Comparison of ENCODE assay signal across 9 mouse cellular contexts in the genomic region with DNA sequence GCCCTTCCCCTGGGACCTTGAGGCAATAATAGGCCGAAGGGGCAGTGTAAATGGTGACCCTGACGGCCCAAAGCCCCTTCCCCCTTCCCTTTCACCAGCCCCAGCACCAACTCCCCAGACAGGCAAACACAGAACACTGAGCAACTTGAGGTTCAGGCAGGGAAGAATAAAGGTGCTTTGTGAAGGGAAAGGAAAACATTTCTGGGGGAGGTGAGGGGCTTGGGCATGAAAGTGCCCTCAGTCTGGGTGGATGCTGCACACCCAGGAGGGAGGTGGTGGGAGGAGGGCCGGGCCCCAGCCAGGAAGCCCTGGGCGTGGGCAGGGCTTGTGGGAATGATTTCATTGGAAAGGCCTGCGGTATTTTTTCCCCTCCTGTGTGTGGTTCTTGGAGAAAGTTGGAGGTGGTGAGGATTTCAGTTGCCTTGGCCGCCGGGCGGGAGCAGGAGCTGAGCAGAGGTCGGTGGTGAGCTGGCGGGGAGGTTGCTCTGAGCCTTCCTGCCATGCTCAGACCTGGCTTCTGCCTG. TPM values are rescaled to one million over a fixed set of nuclear protein-coding genes. Genes with fewer than 3 reads are reported as not detected.
DNase-seq lines count a peak whose midpoint lies in the region; ATAC-seq and TF ChIP-seq lines count a peak whose summit lies in the region.
"Had no signal": no experiment of that assay in that cellular context is flagged by ENCODE, and none has a peak within 500 bp of the region (broad histone marks: within the 10 kb centered on the region; RNA-seq: fewer than 3 reads in every experiment).

No protein-coding gene starts in this region.

- H3K9ac ChIP-seq in midbrain, embryonic 11.5 days (ENCODE audit: low read length), result no peak overlapping the region
- H3K9ac ChIP-seq in midbrain, embryonic 15.5 days, result no peak overlapping the region
- peak overlapping the region; percentile 50 for H3K9ac ChIP-seq in embryonic facial prominence, embryonic 11.5 days (replicated peaks; ENCODE audit: low read length)
- peak overlapping the region; percentile 67 for H3K9ac ChIP-seq in heart, embryonic 13.5 days
- no peak overlapping the region for H3K9ac ChIP-seq in lung, postnatal 0 days (replicated peaks; ENCODE audit: low read depth)
- H3K9ac ChIP-seq: liver, embryonic 14.5 days had no signal

- WGBS in midbrain, embryonic 11.5 days, result 67% methylated on average over 10 of the region's 10 CpGs
- 54% methylated on average over 10 of the region's 10 CpGs for WGBS in midbrain, embryonic 15.5 days
- 17% methylated on average over 10 of the region's 10 CpGs for WGBS in embryonic facial prominence, embryonic 11.5 days
- 45% methylated on average over 10 of the region's 10 CpGs for WGBS in heart, embryonic 13.5 days
- WGBS in lung, postnatal 0 days, result 38% methylated on average over 10 of the region's 10 CpGs
- WGBS in cerebellum, adult 2 months, result 79% methylated on average over 10 of the region's 10 CpGs

- DNase-seq in midbrain, embryonic 11.5 days (ENCODE audit: low spot score, missing footprints), result no peak
- peak; percentile 79 for DNase-seq in embryonic facial prominence, embryonic 11.5 days (ENCODE audit: low spot score)
- peak; percentile 44 for DNase-seq in lung, postnatal 0 days (ENCODE audit: low spot score)
- DNase-seq in cerebellum, adult 2 months, result no peak
- no peak for DNase-seq in T-cell, adult 2 months (ENCODE audit: low spot score)
- DNase-seq in retina, embryonic 14.5 days (ENCODE audit: low spot score), result no peak

- H3K36me3 ChIP-seq in midbrain, embryonic 11.5 days (ENCODE audit: control insufficient read depth, insufficient read depth, low read length), result no peaks in the 10 kb centered on the region
- peaks cover 3% of the 10 kb centered on the region; the same call in 1 of the 2 replicates for H3K36me3 ChIP-seq in midbrain, embryonic 15.5 days (replicated peaks)
- H3K36me3 ChIP-seq in embryonic facial prominence, embryonic 11.5 days (replicated peaks; ENCODE audit: control insufficient read depth, insufficient read depth, low read depth, low read length), result no peaks in the 10 kb centered on the region; the same call in 1 of the 2 replicates
- H3K36me3 ChIP-seq in heart, embryonic 13.5 days, result peaks cover 23% of the 10 kb centered on the region
- peaks cover under 1% of the 10 kb centered on the region; the same call in 1 of the 2 replicates for H3K36me3 ChIP-seq in lung, postnatal 0 days (ENCODE audit: insufficient read depth, low read length)

- no peaks in the 10 kb centered on the region for H3K27me3 ChIP-seq in midbrain, embryonic 11.5 days (ENCODE audit: control insufficient read depth, insufficient read depth, low read length)
- H3K27me3 ChIP-seq in midbrain, embryonic 15.5 days (replicated peaks), result no peaks in the 10 kb centered on the region
- no peaks in the 10 kb centered on the region for H3K27me3 ChIP-seq in embryonic facial prominence, embryonic 11.5 days (ENCODE audit: control insufficient read depth, insufficient read depth, low read length)
- H3K27me3 ChIP-seq in heart, embryonic 13.5 days (replicated peaks), result no peaks in the 10 kb centered on the region
- no peaks in the 10 kb centered on the region for H3K27me3 ChIP-seq in lung, postnatal 0 days (replicated peaks; ENCODE audit: insufficient read depth, low read length)
- H3K27me3 ChIP-seq in cerebellum, adult 2 months (ENCODE audit: control insufficient read depth, insufficient read depth, low read length), result no peaks in the 10 kb centered on the region

- no peaks in the 10 kb centered on the region for H3K9me3 ChIP-seq in midbrain, embryonic 11.5 days (ENCODE audit: control insufficient read depth, low read length)
- H3K9me3 ChIP-seq in midbrain, embryonic 15.5 days, result no peaks in the 10 kb centered on the region
- H3K9me3 ChIP-seq in embryonic facial prominence, embryonic 11.5 days (replicated peaks; ENCODE audit: control insufficient read depth, low read length), result no peaks in the 10 kb centered on the region
- no peaks in the 10 kb centered on the region for H3K9me3 ChIP-seq in heart, embryonic 13.5 days
- H3K9me3 ChIP-seq in lung, postnatal 0 days (ENCODE audit: low read length), result no peaks in the 10 kb centered on the region

- TF ChIP-seq POLR2A in cerebellum, adult 2 months (IDR thresholded peaks at IDR 0.05; ENCODE audit: borderline replicate concordance, insufficient read depth, low read length), result no peak

- H3K4me3 ChIP-seq in midbrain, embryonic 11.5 days (ENCODE audit: low read depth, low read length), result no peak overlapping the region
- no peak overlapping the region for H3K4me3 ChIP-seq in midbrain, embryonic 15.5 days
- H3K4me3 ChIP-seq in embryonic facial prominence, embryonic 11.5 days (ENCODE audit: low read depth, low read length), result no peak overlapping the region
- H3K4me3 ChIP-seq in heart, embryonic 13.5 days, result peak overlapping the region; percentile 24
- no peak overlapping the region for H3K4me3 ChIP-seq in lung, postnatal 0 days (ENCODE audit: low read depth, low read length)
- no peak overlapping the region for H3K4me3 ChIP-seq in cerebellum, adult 2 months (replicated peaks; ENCODE audit: insufficient read depth, low read depth, low read length)

- TF ChIP-seq CTCF in lung, postnatal 0 days (IDR thresholded peaks at IDR 0.05), result no peak
- TF ChIP-seq CTCF in cerebellum, adult 2 months (IDR thresholded peaks at IDR 0.05; ENCODE audit: borderline replicate concordance, insufficient read depth, low read depth, low read length), result no peak

- TF ChIP-seq EP300 in lung, postnatal 0 days (IDR thresholded peaks at IDR 0.05), result no peak

- ATAC-seq in midbrain, embryonic 11.5 days (ENCODE audit: low FRiP score), result no peak; the same call in 1 of the 2 replicates
- no peak for ATAC-seq in midbrain, embryonic 15.5 days (replicated peaks)
- ATAC-seq in embryonic facial prominence, embryonic 11.5 days (replicated peaks; ENCODE audit: insufficient number of reproducible peaks, low FRiP score, low TSS enrichment, low read depth), result peak; percentile 84
- ATAC-seq in heart, embryonic 13.5 days (ENCODE audit: extremely low read depth, insufficient number of reproducible peaks, low FRiP score, low TSS enrichment), result peak; percentile 62; the same call in 1 of the 2 replicates
- ATAC-seq in lung, postnatal 0 days, result peak; percentile 51

- H3K4me2 ChIP-seq in midbrain, embryonic 11.5 days, result no peak overlapping the region
- H3K4me2 ChIP-seq in midbrain, embryonic 15.5 days, result no peak overlapping the region
- peak overlapping the region; percentile 8 for H3K4me2 ChIP-seq in embryonic facial prominence, embryonic 11.5 days (ENCODE audit: low read depth, low read length)
- peak overlapping the region; percentile 45 for H3K4me2 ChIP-seq in heart, embryonic 13.5 days
- H3K4me2 ChIP-seq in lung, postnatal 0 days (replicated peaks; ENCODE audit: low read depth, low read length), result no peak overlapping the region

- no peaks in the 10 kb centered on the region for H3K4me1 ChIP-seq in midbrain, embryonic 11.5 days (ENCODE audit: control insufficient read depth, insufficient read depth, low read length)
- no peaks in the 10 kb centered on the region for H3K4me1 ChIP-seq in midbrain, embryonic 15.5 days
- no peaks in the 10 kb centered on the region; the same call in 1 of the 2 replicates for H3K4me1 ChIP-seq in embryonic facial prominence, embryonic 11.5 days (ENCODE audit: control insufficient read depth, insufficient read depth, low read length)
- peaks cover 53% of the 10 kb centered on the region for H3K4me1 ChIP-seq in heart, embryonic 13.5 days
- H3K4me1 ChIP-seq in lung, postnatal 0 days (ENCODE audit: insufficient read depth, low read depth, low read length), result no peaks in the 10 kb centered on the region; the same call in 1 of the 2 replicates
- peaks cover 9% of the 10 kb centered on the region; the same call in 1 of the 2 replicates for H3K4me1 ChIP-seq in cerebellum, adult 2 months (ENCODE audit: control insufficient read depth, insufficient read depth, low read length)

- peak overlapping the region; percentile 13; the same call in 1 of the 2 replicates for H3K27ac ChIP-seq in midbrain, embryonic 11.5 days (ENCODE audit: low read depth, low read length)
- H3K27ac ChIP-seq in midbrain, embryonic 15.5 days, result no peak overlapping the region
- peak overlapping the region; percentile 89 for H3K27ac ChIP-seq in embryonic facial prominence, embryonic 11.5 days (replicated peaks; ENCODE audit: low read depth, low read length)
- peak overlapping the region; percentile 84 for H3K27ac ChIP-seq in heart, embryonic 13.5 days (replicated peaks)
- no peak overlapping the region for H3K27ac ChIP-seq in lung, postnatal 0 days (ENCODE audit: low read length)
- no peak overlapping the region for H3K27ac ChIP-seq in cerebellum, adult 2 months (ENCODE audit: insufficient read depth, low read length)
- H3K27ac ChIP-seq: liver, embryonic 14.5 days had no signal

RNA-seq across cellular contexts. Expression of gene Psmd7, which starts 43.6 kb away (rescaled TPM):
- 317 and 319 TPM in 2 replicates for polyA plus RNA-seq in midbrain, embryonic 11.5 days (2014; fragmentation: Nextera tagmentation; extraction: Ambion mirVana)
- polyA plus RNA-seq in midbrain, embryonic 15.5 days (2015; fragmentation: Nextera tagmentation; extraction: Ambion mirVana), result 240 and 244 TPM in 2 replicates
- polyA plus RNA-seq in embryonic facial prominence, embryonic 11.5 days (2014; fragmentation: Nextera tagmentation; extraction: Ambion mirVana), result 350 and 362 TPM in 2 replicates
- 176 and 196 TPM in 2 replicates for polyA plus RNA-seq in heart, embryonic 13.5 days (2015; fragmentation: Nextera tagmentation; extraction: Ambion mirVana)
- 136 and 141 TPM in 2 replicates for polyA plus RNA-seq in lung, postnatal 0 days (2015; fragmentation: Nextera tagmentation; extraction: Ambion mirVana)
- polyA plus RNA-seq in cerebellum, adult 2 months (2012; rRNA removed), result 108 and 116 TPM in 2 replicates

Comparison
In these comparisons a context has a peak if more than half of its experiments do, and no peak if none do; other contexts are left out.
1. H3K27ac ChIP-seq: peak in midbrain, embryonic 11.5 days (single experiment), embryonic facial prominence, embryonic 11.5 days (single experiment) and heart, embryonic 13.5 days (single experiment); none in midbrain, embryonic 15.5 days (single experiment), lung, postnatal 0 days (single experiment) and cerebellum, adult 2 months (single experiment).
2. ATAC-seq: peak in embryonic facial prominence, embryonic 11.5 days (single experiment), heart, embryonic 13.5 days (single experiment) and lung, postnatal 0 days (single experiment); none in midbrain, embryonic 11.5 days (single experiment) and midbrain, embryonic 15.5 days (single experiment).
3. DNase-seq: peak in embryonic facial prominence, embryonic 11.5 days (single experiment) and lung, postnatal 0 days (single experiment); none in midbrain, embryonic 11.5 days (single experiment), cerebellum, adult 2 months (0 of 2), T-cell, adult 2 months (single experiment) and retina, embryonic 14.5 days (single experiment).
4. H3K4me2 ChIP-seq: peak in embryonic facial prominence, embryonic 11.5 days (single experiment) and heart, embryonic 13.5 days (single experiment); none in midbrain, embryonic 11.5 days (single experiment), midbrain, embryonic 15.5 days (single experiment) and lung, postnatal 0 days (single experiment).
5. H3K9ac ChIP-seq: peak in embryonic facial prominence, embryonic 11.5 days (single experiment) and heart, embryonic 13.5 days (single experiment); none in midbrain, embryonic 11.5 days (single experiment), midbrain, embryonic 15.5 days (single experiment) and lung, postnatal 0 days (single experiment).